Mouse (Mus musculus): ENCODE results near the gene Eif2s2. TPM values are rescaled to one million over a fixed set of nuclear protein-coding genes. Genes with fewer than 3 reads are reported as not detected.
A peak's percentile ranks its signal among the peaks of the same experiment; 100 is the strongest.
"Not testable (repeated sequence)": the region's sequence is repeated elsewhere in the genome, so short reads cannot be mapped to it uniquely, and the experiment has no call there.

Gene Eif2s2
- 10 to 100 TPM; 46.3 to 47.8 TPM for total RNA-seq (2021)
- long read RNA-seq, experiment 1, full-length matches to known transcripts = 100 of 105 reads
- long read RNA-seq, experiment 1, partial matches to known transcripts = 4 of 105 reads
- long read RNA-seq, experiment 1, other reads (novel, unspliced or antisense) = 1 of 105 reads
- long read RNA-seq, experiment 2, full-length matches to known transcripts = 66 of 71 reads
- long read RNA-seq, experiment 2, partial matches to known transcripts = 3 of 71 reads
- long read RNA-seq, experiment 2, other reads (novel, unspliced or antisense) = 2 of 71 reads

DNA sequence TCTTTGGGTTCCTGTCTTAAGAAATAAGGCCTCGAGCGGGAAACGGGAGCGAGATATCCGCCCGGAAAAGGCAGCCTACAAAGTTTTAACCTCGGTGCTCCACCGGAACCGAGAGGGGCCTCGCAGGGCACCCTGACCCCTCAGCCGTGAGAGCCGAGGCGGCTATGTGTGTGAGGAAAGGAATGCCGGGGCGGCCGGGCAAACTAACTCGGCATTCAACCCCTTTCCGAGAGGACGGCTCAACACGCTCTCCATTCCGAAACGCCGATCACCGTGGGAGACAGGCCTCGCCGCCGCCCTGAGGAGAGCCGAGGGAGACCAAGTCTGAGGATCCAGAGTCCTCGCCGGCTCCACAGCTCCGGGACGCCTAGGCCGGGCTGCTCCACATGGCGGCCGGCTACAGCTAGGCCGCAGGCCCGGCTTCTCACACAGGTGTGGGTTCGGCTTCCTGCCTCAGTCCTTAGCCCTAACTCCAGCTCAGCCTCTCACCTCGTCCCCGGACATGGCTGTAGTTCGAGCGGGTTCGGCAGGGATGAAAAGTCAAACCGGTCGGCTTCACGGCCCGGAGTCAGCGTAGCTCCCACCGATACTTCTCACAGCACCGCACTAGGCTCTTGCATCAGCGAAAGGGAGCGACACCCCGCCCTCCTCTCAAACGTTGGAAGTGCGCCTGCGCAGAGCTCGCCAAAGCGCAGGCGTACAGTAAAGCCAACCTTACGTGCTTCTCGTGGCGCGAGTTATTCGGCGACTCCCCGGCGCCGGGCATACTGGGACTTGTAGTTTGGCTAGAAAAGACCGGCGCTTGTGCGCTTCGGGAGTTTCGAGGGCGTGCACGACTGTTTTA lies at the start of gene Eif2s2:
Gene Eif2s2 (minus strand): TSS at position 735 of the 844 bp plus-strand sequence.
- H3K4me3 ChIP-seq = peak within 1 kb of the TSS; percentile 80
- peak within 1 kb of the TSS; percentile 78 for H3K27ac ChIP-seq
- intact Hi-C loops (cut with DNase I) = loop anchor here (2.0 to 10.0 kb wide), 2 partner anchors 236 to 462 kb away; partner anchors contain the start of gene Pigu
- DNase-seq (ENCODE audit: extremely low spot score in 1 of 2, low spot score in 2 of 2) = peak; percentile 94 to 95
- TF ChIP-seq CTCF (IDR thresholded peaks at IDR 0.05) = no peak

DNA sequence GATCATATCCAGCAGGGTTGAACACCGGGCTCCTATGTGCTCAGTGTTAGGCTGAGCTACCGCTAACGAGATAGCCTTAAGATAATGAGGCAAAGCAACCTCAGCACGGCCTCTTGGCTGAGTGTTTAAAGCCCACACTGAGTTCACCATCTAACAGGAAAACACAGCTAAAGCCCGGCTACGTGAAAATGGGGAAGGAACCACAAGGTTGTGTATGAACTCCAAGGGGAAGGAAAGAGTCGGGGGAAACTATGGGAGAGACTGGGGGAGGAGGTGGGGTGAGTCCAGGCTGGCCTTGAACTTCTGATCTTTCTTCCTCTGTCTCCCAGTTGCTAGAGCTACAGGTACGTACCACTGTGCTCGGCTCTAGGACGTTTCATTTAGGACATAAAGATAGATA lies 49.2 kb upstream of the Eif2s2 start:
- intact Hi-C loops (cut with DNase I) = loop anchor here (2.0 to 10.0 kb wide), 4 partner anchors 229 to 527 kb away; no protein-coding TSS in a partner anchor
- no peak for TF ChIP-seq CTCF (IDR thresholded peaks at IDR 0.05)
- no peak overlapping the region for H3K4me3 ChIP-seq

DNA sequence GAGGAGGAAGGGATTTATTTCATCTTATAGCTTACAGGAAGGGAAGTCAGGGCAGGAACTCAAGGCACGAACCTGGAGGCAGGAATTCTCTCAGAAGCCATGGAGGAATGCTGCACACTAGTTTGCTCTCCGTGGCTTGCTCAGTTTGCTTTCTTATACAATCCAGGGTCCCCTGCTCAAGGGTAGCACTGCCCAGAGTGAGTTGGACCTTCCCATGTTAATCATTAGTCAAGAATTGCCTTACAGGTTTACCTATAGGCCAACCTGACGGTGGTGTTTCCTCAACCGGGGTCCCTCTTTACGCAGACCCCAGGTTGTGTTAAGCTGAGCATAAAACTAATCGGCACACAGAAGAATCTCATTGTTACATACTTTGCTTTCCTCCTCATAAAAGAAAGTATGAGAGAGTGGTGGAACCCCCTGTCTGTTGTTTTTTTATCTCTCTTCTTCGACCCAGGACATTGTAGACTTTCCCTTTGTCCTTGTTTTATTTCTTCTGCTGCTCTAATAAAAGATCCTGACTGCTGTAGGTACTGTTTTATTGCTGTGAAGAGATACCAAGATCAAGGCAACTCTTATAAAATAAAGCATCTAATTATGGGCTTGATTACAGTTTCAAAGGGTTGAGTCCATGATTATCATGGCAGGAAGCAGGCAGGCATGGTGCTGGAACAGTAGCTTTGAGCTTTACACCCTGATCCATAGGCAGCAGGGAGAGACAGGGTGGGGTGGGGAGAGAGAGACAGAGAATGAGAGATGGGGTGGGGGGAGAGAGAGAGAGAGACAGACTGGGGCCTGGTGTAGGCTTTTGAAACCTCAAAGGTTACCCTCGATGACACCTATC lies 45.0 kb upstream of the Eif2s2 start:
- TF ChIP-seq CTCF (IDR thresholded peaks at IDR 0.05) = no peak
- intact Hi-C loops (cut with DNase I) = no loop called here

More for the DNA sequence above, 49.2 kb upstream of the Eif2s2 start:
- DNase-seq (ENCODE audit: extremely low spot score in 1 of 2, low spot score in 2 of 2) = no peak
- H3K27ac ChIP-seq = no peak overlapping the region

DNA sequence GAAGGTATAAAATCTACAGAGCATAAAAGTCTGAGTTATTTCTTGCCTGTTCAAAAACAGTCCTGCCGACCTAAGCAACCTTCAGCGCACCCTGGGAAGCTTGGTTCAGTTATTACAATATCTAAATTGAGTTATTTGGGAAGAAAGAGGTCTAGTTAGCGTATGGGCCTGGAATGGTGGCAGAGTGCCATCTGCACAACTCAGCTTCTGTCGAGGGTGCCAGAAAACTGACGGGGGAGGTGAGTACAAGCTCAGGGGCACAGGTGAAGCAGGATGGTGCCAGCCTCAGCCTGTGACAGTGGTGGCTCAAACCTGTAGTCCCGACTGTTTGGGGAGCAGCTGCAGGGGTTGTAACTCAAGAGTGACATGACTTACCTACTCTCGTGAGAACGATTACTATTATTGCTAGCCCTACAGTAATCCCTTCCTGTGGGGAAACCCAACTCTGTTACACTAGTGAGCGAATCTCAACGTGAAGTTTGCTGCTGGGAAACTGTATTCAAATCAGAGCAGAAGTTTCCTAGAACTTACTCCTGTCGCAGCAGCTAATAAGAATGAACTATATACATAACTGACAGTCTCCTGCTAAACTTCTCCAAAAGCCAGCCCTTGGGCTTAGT lies 43.9 kb upstream of the Eif2s2 start:
- H3K4me3 ChIP-seq = no peak overlapping the region
- intact Hi-C loops (cut with DNase I) = no loop called here
- DNase-seq (ENCODE audit: extremely low spot score in 1 of 2, low spot score in 2 of 2) = no peak
- no peak overlapping the region for H3K27ac ChIP-seq
- no peak for TF ChIP-seq CTCF (IDR thresholded peaks at IDR 0.05)

More for the DNA sequence above, 45.0 kb upstream of the Eif2s2 start:
- DNase-seq (ENCODE audit: extremely low spot score in 1 of 2, low spot score in 2 of 2) = no peak
- H3K27ac ChIP-seq = no peak overlapping the region
- H3K4me3 ChIP-seq = no peak overlapping the region

DNA sequence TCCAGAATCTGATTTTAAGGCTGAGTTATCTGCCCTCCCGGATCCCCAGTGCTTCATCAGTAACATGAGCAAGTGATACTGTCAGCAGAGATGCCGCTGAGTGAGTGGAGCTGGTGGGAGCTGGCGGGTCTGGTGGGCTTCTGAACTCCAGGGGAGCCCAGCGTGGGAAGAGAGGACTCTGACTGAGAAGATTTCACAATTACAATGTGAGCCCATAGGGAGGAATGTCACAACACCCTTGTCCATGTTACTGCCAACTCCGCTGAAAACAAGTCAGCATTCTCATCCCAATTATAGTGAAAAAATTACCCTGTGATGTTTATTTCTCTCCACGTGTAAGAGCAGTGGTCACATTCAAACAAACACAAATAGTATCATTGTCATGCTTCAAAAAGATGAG lies 43.4 kb upstream of the Eif2s2 start:
- Histone ChIP-seq H3K27ac (no peak overlapping the region), H3K4me3 (no peak overlapping the region)
- intact Hi-C loops (cut with DNase I) = no loop called here
- no peak for TF ChIP-seq CTCF (IDR thresholded peaks at IDR 0.05)
- no peak for DNase-seq (ENCODE audit: extremely low spot score in 1 of 2, low spot score in 2 of 2)

DNA sequence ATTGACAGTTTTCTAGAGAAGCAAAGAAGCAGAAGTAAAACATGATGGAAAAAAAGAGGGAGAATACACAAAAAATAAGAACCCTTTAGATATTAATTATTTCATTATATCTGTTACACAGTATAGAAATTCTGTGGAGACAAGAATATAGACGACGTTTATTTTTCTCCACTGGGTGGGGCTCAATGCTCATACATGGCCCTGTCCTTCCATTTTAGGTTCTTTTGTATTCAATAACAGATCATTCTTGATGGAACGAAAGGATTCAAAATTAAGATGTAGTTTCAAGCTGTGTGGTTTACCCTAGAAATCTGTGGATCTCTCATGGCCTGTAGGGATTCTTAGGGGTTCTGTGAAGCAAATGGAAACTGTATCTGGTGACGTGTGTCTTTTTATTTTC lies 41.1 kb upstream of the Eif2s2 start:
- TF ChIP-seq CTCF (IDR thresholded peaks at IDR 0.05) = peak; percentile 38
- Histone ChIP-seq H3K27ac (no peak overlapping the region), H3K4me3 (no peak overlapping the region)
- intact Hi-C loops (cut with DNase I) = no loop called here
- DNase-seq (ENCODE audit: extremely low spot score in 1 of 2, low spot score in 2 of 2) = no peak

DNA sequence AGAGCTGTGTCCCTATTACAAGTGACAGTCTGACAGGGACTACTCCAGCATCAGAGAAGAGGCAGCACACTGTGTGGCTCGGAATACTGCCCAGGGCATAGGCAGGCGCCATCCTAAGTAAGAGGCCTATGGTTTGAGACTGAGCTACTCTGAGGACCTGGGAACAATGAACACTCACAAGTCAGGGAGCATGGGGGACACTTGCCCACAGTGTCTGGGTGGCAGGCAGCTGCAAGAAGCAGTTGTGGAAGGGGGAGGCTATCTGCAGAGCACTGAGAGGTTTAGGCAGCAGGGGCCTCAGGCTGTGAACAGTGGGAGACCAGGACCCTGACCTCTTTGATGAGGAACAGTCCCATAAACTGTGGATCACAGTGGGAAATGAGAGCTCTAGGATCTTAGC lies 35.6 kb upstream of the Eif2s2 start:
- no peak overlapping the region for H3K27ac ChIP-seq
- intact Hi-C loops (cut with DNase I) = no loop called here
- DNase-seq (ENCODE audit: extremely low spot score in 1 of 2, low spot score in 2 of 2) = no peak
- H3K4me3 ChIP-seq = no peak overlapping the region
- TF ChIP-seq CTCF (IDR thresholded peaks at IDR 0.05) = no peak

DNA sequence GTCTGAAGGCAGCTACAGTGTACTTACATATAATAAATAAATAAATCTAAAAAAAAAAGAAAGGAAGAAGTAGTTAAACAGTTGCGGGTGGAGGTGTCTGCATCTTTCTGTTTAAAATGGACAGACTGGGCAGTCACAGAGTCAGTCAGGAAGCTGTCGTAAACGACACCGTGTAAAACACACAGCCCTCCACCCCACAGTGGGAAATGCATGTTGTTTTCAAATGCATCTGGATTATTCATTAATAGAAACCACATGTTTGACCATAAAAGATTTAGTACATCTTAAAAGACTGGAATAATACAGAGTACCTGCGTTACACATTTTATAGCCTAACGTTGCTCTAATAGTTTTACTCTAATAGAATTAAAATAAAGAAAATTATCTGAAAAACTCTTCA lies 34.1 kb upstream of the Eif2s2 start:
- no peak overlapping the region for H3K4me3 ChIP-seq
- no peak for TF ChIP-seq CTCF (IDR thresholded peaks at IDR 0.05)
- intact Hi-C loops (cut with DNase I) = no loop called here
- DNase-seq (ENCODE audit: extremely low spot score in 1 of 2, low spot score in 2 of 2) = no peak
- no peak overlapping the region for H3K27ac ChIP-seq

DNA sequence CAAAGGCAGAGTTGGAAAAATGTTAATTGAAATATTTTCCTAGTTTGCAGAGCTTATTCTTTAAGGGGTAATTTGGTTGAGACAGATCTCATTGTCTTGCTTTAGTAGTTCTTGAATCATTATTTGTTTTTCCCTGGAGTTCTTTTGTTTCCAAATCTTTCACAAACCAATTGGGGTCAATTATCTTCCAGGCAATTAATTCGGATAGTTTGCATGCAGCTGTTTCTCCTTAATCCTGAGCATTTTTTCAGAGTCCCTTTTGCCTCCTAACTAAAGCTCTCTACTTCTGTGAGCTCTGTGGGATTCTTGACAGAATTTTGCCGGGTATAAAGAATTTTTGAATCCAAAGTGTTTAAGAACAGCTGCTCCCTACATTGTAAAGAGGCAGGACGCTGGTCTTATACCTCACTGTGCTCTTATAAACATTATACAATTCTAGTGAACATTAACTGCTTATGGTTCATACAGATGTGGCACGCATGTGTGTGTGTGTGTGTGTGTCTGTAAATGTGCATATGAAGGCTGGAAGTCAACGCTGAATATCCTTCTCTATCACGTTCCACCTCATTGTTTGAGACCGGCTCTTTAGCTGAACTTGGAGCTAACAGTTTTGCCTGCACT lies 32.8 kb upstream of the Eif2s2 start:
- no peak for TF ChIP-seq CTCF (IDR thresholded peaks at IDR 0.05)
- DNase-seq (ENCODE audit: extremely low spot score in 1 of 2, low spot score in 2 of 2) = no peak
- Histone ChIP-seq H3K4me3 (no peak overlapping the region), H3K27ac (no peak overlapping the region)
- intact Hi-C loops (cut with DNase I) = no loop called here

DNA sequence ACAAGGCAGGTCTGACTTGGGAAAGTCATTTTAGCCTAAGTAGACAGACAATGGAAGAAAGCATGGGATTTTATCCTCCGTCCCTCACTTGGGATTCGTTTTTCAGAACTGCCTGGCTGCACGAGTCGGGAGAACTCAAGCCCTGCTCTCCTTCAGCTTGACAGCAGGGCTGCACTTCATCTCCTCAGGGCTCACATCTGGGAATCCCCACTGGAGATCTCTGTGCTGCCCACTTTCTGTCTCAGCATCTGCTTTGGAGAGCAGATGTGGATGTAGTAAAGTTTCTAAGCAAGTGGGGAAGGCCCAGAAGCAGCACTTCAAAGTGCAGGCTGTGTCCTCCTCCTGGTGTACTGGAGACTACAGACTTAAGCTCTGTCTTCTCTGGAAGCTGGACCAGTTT lies 29.4 kb upstream of the Eif2s2 start:
- H3K27ac ChIP-seq; DNase-seq (ENCODE audit: extremely low spot score in 1 of 2, low spot score in 2 of 2); H3K4me3 ChIP-seq; intact Hi-C loops (cut with DNase I): not testable (repeated sequence)

DNA sequence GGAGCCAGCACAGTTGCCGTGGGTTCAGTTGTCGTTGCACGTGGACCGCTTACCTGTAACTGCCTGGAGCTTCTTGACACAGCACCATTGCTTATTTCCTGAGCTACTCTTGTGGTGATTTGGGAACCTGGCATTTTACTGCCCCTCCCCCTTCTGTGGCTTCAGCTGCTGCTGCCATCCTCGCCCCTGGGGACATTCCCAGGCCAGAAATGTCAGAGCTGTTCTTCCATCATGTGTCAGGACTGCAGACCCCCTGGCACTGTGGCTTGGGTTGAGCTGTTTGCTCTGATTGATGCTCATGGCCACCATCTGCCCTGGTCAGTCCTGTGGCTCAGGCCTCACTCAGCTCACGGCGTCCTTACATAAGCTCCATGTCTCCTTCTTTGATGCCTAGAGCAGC lies 28.2 kb upstream of the Eif2s2 start:
- Histone ChIP-seq H3K4me3 (no peak overlapping the region), H3K27ac (no peak overlapping the region)
- intact Hi-C loops (cut with DNase I) = loop anchor here (2.0 kb wide), 1 partner anchor 50 kb away; no protein-coding TSS in a partner anchor
- DNase-seq (ENCODE audit: extremely low spot score in 1 of 2, low spot score in 2 of 2) = no peak
- no peak for TF ChIP-seq CTCF (IDR thresholded peaks at IDR 0.05)

Data from left cerebral cortex, adult 2 months (tissue).